Mouse (Mus musculus) 416B (cell line): ENCODE measurements at regions not wholly inside any gene's neighbourhood (a gene's known extent, or its start where the extent isn't known, plus 50 kb on each side); places are given as distances from the start of the nearest gene placed in this dataset.

ENCODE experiments used
- DNase-seq: peaks from one replicate; pipeline ENCODE4 v3.0.0; 2011; ENCODE audit warnings: low read depth

DNA sequence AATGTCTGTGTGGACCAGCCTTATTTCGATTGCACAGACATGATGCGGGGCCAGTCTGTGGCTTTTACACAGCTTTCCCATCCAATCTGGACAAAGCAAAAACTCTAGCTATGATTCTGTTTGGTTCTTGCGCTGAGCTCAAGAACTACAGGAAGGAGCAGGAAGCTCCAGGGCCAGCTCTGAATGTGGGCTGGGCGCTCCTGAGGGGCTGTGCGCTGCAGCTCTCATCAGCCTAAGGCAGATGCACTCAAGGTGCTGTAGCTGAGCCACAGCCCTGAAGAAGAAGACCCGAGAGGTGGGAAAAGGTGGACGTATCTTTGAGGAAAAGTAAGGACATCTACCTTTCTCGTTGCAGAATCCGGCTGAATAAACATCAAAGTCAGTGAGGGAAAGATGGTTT is 278.2 kb upstream of the Nrsn1 start:
- no peak for DNase-seq

DNA sequence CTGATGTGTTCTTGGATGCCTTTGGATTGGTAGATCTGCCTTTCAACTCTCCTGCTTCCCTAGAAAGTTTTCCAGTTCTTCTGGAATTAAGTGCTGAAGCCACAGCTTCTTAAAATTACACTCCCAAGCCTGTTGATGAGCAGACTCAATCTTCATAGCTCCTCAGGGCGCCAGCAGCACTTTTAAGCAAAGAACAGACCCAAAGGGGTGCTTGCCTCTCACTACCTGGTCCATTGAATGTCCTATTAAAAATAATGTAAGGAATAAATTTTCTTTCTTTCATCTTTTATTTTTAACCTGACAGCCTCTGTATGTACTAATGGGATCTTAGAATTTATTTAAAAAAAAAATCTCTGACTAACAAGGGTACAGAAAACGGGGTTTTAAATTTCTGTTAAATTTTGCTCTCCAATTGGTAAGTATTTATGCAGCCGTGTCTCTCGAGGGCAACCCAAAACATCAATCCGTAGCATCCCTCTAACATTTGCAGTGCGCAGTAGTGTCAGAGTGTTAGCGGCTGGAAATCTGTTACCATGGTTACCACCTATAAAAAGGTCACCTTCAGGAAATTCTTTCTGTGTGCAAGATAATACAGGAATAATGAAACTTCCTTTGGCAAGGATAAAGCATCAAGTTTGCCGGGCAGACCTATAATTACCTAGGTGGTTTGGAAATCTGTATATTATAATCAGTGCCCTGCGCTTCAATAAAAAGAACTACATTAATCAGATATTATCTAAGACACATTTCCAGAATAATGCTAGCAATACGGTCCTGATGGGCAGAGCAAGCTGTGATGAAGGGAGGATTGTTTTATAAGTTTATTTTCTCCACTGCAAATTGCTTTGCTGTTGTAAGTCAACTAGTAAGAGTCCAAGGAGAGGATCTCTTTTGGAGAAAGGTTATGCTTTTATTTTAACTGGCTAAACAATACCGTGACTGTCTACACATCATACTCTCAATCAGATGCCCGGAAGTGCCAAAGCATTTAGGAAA is 277.1 kb upstream of the Nrsn1 start:
- no peak for DNase-seq

DNA sequence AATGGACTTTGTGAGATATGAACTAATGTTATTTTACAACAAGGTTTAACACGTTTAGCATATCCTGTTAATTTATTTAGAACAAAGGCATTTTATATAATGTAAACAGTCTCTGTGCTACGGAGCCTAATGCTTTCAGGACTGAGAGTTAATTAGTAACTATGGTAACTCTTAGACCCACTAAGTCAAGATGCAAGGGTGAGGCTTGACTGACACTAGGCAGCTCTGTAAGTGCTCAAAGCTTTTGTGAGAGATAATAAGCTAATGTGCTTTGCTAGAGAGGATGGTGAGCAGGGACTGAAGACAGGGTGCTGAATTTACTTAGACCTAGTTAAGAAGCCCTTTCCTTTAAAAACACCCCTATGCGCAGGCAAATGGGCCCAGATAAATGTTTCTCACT is 253.8 kb upstream of the Nrsn1 start:
- no peak for DNase-seq

DNA sequence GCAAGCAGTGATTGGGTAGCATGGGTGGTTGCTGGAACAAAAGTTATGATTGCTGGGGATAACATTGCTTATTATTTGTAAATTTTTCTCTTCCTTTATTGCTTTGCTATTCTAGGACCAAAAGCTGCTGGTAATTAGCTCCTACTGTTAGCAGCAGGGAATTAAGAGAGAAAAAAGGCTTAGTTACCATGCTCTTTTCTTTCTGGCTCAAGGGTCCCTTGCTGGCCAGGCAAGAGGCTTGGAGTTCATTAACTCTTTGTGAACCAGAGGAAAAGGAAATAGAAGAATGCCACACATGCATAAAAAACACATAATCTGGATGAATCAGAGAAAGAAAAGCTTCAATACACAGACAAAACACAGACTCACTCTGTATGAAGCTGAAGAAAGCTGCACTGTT is 237.1 kb upstream of the Nrsn1 start:
- DNase-seq: no peak

DNA sequence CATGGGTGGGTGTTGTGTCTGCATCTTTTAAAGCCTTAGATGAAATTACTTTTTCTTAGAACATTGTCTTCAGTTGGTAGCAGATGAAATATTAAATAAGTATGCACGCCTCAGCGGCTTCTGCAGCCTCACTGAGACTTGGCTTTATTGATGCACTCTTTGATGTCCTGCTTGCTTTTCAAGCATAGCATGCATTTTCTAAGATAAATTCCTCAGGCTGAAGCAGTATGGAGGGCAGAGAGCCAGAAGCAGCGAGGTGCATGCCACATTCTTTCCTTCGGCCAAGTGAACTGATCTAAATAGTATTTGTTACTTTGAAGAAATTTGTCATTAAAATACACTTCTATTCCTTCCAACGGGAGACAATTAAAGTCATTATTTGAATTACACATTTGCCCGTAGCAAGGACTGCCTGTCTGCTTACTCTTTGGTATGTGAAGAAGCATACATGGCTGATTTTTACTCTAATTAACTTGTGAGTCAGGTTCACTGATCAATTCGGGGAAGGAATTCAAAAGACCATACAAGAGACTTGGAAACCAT is 224.3 kb upstream of the Nrsn1 start:
- no peak for DNase-seq

DNA sequence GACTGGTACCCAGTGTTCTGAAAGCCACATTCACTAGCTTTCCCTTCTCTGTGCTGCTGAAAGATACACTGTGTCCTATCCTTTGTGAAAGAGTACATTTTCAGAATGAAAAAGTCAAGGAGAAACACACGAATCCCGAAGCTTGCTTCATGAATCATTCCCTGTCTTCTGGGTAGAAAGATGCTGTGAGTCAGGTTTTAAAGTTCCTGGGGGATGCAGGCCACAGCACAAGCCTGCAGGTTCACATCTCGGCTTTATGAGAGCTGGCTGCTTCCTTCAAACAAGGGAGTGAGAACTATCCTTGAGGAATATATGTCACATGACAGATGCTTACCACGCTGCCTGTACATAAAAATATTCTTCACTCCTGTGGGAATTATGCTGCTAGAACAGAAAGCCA is 219.7 kb upstream of the Nrsn1 start:
- DNase-seq: no peak

DNA sequence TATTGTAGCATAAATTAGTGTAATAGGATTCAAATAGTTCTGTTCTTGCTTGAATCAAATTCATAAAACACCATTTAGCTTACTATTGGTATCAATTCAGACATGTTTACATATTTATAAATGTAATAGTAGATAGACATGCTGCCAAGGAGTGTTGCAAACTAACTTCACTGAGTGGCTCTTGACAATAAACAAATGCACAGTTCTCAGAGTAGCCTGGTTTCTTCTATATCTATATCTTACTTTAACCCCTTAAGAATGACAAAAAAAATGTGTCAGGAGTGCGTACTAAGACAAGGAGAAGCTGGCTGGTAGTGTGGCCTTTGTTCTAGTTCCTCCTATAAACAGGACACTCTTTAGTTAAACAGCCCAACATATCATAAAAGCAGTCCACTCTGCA is 213.0 kb upstream of the Nrsn1 start:
- no peak for DNase-seq

DNA sequence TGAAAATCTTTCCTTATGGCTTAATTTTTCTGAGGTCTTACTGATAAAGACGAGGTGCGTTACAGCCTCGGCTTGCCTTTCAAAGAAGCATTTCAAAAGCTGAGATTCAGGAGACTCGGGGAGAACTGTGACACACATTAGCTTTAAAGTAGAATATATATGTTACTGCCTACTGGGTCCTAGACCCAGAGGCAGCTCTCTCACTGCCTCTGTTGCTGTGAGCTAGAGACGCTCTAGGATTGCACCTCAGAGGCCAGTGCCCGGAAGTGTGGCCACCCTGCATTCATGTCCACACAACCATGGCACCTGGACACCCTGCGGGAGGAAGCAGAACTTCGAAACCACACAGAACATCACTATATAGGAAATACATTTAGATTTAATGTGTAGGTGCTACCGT is 181.6 kb upstream of the Nrsn1 start:
- no peak for DNase-seq

DNA sequence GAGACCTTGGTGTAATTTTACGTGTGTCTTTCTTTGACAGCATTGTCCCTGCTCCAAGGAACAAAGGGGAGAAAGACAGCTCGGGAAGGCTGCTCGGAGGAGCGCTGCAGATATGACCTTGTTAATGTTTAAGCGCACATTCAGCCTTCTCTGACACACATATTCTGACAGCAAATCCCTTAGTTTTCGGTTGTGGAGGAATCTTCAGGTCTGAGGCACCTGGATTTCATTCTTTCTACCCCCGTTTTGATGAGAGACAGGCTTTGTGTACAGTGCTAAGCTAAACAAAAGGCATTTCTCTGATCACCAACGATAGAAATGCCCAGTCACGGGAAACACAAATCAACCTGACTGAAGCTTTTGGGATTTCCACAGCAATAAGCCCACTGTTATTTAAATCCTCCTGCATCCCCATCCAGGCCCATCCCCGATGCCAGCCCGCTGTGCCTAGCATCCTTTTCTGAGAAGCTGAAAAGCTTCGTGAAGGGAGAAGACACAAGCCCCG is 181.1 kb upstream of the Nrsn1 start:
- DNase-seq: no peak

DNA sequence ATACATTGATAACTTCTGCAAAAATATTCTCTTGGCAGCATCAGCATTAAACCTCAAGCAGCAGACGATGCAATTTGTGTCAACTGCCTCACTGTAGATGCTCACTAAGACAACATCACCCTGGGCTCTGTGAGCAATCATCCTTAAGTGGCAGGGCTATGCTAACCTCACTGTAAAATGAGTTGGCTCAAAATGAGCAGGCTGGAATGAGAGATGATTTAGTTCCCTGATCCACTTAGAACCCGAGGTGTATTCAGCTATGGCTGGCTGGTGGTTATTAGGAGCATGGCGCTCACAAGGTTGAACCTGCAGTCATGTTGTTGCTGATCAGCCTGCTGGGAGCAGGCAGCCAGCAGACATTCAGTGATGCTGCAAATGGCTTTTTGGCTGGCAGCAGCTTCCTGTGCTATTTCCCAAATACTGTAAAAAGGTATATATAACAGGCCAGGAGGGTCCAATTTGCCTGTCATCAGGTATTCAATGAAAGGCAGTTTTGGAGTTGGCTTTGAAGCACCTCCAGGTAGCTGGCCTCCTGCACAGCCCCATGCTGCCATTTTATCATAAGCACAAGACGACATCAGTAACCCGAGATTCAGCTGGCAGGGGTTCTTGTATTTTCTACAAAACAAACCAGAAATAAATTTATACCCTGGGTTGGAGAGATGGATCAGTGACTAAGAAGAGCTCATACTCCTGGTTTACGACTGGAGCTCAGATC is 159.6 kb upstream of the Nrsn1 start:
- no peak for DNase-seq

DNA sequence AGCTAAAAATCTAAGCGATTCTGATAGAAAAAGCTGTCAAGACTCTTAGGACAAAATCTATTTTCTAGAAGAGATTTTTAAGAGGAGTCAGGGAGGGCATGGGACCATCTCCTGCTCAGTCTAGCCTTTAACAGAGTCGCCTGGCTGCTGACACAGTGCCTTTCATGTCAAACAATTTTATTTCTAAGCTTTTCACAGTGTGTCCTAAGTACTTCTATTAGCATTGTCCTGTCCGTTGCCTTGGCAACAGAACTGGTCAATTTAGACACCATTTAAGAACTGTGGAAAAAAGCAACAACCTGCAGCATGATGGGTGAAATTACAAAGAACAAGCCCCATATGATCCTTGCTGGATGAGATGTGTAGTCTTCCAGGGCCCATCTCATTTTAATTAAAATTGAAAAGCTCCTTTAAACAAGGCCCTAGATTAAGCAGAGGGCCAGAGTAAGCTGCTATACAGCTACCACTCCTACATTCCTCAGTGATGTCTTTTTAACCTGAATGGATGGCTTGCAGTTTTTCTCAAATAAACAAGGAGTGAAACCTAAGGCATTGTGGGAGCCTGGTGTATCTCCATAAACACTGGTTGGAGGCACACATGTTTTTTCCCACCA is 133.0 kb upstream of the Nrsn1 start:
- DNase-seq: no peak

DNA sequence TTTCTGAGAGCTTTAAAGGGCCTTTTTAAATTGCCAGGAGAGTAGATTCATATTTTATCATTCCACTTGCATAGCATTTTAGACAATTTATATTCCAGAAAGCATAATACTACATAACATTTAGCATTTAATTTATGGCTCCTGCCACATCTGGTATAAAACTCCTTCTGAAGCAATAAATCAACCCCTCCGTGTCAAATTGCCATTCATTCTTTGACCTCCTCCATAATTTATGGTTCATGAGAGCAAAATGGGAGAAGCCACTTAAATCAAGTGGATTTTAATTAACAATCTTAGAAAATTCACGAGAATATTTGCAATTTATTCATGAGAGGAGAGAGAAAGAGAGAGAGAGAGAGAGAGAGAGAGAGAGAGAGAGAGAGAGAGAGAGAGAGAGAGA is 132.4 kb upstream of the Nrsn1 start:
- no peak for DNase-seq

DNA sequence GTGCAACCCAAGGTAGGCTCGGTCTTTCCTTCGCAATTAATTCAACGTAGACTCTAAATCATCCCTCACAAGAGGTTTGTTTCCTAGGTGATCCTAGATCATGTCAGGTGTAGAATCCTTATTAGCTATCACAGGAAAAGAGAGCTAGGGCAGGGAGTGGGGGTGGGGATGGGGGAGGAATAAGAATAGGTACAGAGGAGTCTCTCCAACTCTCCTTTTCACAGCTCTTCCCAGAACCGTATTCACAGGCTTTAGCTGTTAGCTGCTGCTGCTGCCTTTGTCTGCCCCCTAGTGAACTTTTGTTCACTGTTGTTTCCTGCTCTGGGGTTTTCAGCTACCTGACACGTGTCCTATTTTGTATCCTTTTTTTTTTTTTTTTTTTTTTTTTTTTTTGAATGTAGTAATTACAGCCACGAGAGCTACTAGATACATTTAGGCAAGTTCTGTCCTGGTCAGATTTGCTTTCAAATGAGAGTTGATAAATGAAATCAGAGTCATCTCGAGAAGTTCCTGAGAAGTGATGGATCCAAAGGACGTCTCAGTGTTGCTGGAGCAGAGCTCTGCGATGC is 131.7 kb upstream of the Nrsn1 start:
- no peak for DNase-seq

DNA sequence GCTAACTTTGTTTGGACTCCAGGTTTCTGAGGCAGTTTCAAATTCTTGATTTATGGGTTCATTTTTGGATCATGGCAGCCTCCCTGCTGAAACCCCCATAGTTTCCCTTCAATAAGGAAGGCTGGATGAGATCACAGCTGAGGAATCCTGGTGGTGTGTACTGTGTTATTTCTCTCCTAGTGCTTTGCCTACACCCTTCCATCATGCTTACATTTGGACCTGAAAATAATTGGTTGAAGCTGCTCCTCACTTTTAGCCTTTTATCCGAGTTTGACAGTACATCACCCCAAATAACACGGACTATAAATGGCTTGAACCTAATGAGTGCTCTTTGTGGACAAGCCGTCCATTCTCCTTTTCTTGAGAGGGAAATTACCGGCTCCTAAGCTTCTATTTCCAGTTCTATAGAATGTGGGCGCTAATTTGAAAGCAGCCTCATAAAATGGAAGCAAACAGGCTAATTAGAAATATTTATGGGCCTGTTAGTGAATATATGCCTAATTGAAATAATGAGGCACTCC is 122.5 kb upstream of the Nrsn1 start:
- DNase-seq: no peak

DNA sequence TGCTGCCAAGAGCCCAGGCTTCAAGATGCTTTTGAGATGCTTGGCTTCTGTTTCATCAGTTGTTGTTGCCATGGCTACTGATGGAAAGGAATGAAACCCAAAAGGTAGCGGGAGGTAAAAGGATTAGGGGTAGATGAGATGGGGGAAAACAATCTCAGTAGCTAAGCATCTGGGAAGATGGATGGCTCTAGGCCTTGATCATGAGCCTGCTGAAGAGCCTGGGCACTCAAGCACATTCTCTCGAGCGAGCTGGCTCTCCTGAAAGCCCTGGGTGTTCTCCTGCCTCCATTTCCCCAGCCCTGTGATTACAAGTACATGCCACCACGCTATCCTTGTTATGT is 92.3 kb upstream of the Nrsn1 start:
- no peak for DNase-seq

DNA sequence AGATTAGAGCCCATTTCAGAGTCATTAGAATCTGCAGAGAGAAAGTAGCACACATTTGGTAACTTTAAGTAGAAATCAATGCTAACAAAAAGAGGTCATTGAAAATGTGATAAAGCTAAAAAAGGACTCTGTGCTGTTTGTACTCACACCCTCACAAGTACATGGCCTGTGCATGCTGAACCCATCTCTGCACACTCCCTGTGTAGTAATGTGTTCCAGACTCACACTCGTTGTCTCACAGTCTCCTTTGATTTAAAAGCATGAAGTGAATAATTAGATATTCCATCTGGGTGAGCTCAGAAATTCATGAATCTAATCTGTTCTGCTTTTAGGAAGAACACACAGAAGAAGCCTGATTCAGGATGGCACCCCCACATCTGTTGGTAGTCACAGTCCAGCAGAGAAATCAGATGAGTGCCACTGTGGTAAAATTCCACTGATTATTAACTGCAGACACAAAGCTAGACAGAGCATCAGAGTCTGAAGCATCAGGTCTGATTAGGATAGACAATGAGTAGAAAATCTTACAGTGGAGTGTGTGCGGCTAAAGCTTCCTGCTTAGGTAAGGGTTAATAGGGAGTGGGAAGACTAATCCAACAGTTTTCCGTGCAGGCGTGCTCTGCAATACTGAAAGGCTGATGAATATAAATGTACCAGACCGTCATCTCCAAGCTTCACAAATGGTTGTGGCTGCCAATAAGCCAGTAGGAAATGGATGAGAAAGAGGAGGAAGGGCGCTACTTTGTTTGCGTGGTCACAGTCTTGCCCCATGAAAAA is 91.7 kb upstream of the Nrsn1 start:
- no peak for DNase-seq

DNA sequence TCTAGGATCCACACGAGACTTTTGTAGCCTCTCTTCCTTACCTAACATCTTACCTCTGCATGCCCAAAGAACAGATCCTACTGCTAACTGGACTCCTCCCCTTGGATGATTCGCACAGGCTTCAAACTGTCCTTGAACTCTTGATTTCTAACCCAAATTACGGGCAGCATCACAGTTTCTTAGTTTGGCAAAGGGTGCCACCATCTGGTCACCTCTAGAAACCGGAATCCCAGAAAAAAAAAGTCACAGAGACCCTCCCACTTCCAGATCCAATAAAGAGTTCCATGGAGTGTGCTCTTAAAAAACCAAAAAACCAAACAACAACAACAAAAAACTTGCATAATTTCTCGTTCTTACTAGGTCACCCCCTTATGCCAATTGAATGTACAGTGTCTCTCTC is 77.3 kb upstream of the Nrsn1 start:
- peak; percentile 2 for DNase-seq

DNA sequence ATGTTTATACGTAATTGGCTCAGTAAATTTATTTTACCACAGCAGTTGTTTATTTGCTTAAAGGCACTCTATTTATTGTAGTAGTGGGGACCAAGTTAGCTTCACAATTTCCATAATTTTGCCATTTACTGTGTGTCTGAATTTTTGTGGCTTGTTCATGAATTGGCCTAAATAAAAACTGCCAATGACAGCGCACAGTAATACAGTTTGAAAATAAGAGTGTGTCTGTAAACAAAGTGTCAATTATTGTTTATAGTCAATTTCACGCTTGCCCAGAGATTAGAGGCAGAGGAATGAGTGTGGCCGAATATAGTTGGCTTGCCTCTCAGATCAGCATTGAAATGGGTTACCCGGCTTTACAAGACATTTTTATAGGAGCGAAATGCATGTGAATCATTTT is 73.0 kb upstream of the Nrsn1 start:
- DNase-seq: no peak

DNA sequence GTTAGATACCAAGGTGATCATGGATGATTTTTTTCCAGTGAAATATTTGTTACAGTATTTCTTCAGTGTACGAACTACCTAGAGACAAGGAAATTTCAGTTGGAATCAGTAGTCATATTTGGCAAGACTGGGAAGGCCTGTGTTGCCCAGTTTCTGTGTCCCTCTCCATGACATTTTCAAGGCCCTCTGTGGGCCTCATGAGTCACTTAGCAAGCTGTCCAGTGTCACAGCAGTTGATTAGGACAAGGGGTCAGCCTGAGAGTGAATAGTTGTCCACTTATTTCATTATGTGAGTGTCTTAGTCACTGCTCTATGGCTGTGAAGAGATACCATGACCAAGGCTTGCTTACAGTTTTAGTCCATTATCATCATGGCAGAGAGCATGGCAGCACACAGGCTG is 71.5 kb upstream of the Nrsn1 start:
- no peak for DNase-seq

DNA sequence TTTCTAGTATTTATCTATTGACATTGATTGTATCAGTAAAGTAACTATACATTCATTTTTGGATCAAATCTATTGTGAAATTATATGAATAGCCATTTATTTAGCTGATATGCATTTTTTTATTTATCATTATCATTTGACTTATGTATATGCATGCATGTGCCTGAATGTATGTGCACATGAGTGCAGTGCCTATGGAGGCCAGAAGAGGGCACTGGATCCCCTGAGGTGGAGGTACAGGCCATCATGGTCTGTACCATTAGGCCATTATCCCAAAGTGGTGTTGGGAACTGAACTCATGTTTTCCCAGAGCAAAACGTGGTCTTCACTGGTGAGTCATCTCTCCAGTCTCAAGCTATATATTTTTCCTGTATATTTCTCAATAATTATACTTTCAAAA is 63.5 kb upstream of the Nrsn1 start:
- peak; percentile 1 for DNase-seq
